Mouse (Mus musculus) brain, embryonic 18.5 days (tissue): ENCODE measurements at regions not wholly inside any gene's neighbourhood (a gene's known extent, or its start where the extent isn't known, plus 50 kb on each side); places are given as distances from the start of the nearest gene placed in this dataset.

ENCODE experiments used
- DNase-seq: peaks from one replicate; pipeline ENCODE4 v3.0.0-alpha.2; 2012; ENCODE audit warnings: low read depth, low spot score

GRCm38 (mm10) chr13:3752334-3752733 lies 51.8 kb downstream of the Calml3 start:
- DNase-seq, result no peak

GRCm38 (mm10) chr13:3751222-3751621 lies 52.9 kb downstream of the Calml3 start:
- no peak for DNase-seq

- no peak for DNase-seq
Observed at GRCm38 (mm10) chr13:3750756-3751155, 53.4 kb downstream of the Calml3 start.

- no peak for DNase-seq
Observed at GRCm38 (mm10) chr13:3749646-3750045, 54.5 kb downstream of the Calml3 start.

GRCm38 (mm10) chr13:3748859-3749258 lies 55.3 kb downstream of the Calml3 start:
- DNase-seq, result no peak

GRCm38 (mm10) chr13:3746524-3746923 lies 57.6 kb downstream of the Calml3 start:
- no peak for DNase-seq

- no peak for DNase-seq
Observed at GRCm38 (mm10) chr13:3744870-3745269, 59.2 kb downstream of the Calml3 start.

GRCm38 (mm10) chr13:3743692-3744457 lies 60.2 kb downstream of the Calml3 start:
- no peak for DNase-seq

GRCm38 (mm10) chr13:3742763-3743401 lies 61.2 kb downstream of the Calml3 start:
- no peak for DNase-seq

- peak; percentile 34 for DNase-seq
Observed at GRCm38 (mm10) chr13:3742094-3742730, 61.9 kb downstream of the Calml3 start.

- no peak for DNase-seq
Observed at GRCm38 (mm10) chr13:3730699-3731021, 73.5 kb downstream of the Calml3 start.

GRCm38 (mm10) chr13:3729926-3730698 lies 74.0 kb downstream of the Calml3 start:
- no peak for DNase-seq

GRCm38 (mm10) chr13:3728888-3729287 lies 75.2 kb downstream of the Calml3 start:
- no peak for DNase-seq

GRCm38 (mm10) chr13:3726331-3726781 lies 77.8 kb downstream of the Calml3 start:
- no peak for DNase-seq

- DNase-seq, result no peak
Observed at GRCm38 (mm10) chr13:3725803-3726202, 78.3 kb downstream of the Calml3 start.

- no peak for DNase-seq
Observed at GRCm38 (mm10) chr13:3724313-3724712, 79.8 kb downstream of the Calml3 start.

GRCm38 (mm10) chr13:3723458-3724143 lies 80.5 kb downstream of the Calml3 start:
- no peak for DNase-seq

- DNase-seq, result no peak
Observed at GRCm38 (mm10) chr13:3715019-3715418, 81.2 kb downstream of the Asb13 start.

- no peak for DNase-seq
Observed at GRCm38 (mm10) chr13:3712497-3713160, 78.8 kb downstream of the Asb13 start.

- no peak for DNase-seq
Observed at GRCm38 (mm10) chr13:3712088-3712487, 78.3 kb downstream of the Asb13 start.
